Mouse (Mus musculus) lung, postnatal 0 days (tissue): ENCODE results near the gene Xylt2. TPM values are rescaled to one million over a fixed set of nuclear protein-coding genes. Genes with fewer than 3 reads are reported as not detected.

Source experiments
- ATAC-seq: fragments of 200-750 bp; cut with Nextera tagmentation; 2 replicates; pipeline ENCODE4 v1.8.0; 2017; ENCODE audit warnings: moderate library complexity
- DNase-seq: peaks from one replicate; pipeline ENCODE4 v3.0.0-alpha.2; 2016; ENCODE audit warnings: low spot score
- H3K27ac ChIP-seq: fragments of 300-500 bp; sonication (generic); 2 replicates; pipeline ENCODE4 v1.5.1; 2014; ENCODE audit warnings: antibody characterized with exemption, mild to moderate bottlenecking, low read length, mixed read lengths
- H3K27me3 ChIP-seq: fragments of 300-500 bp; sonication (generic); replicated peaks from 2 replicates; pipeline ENCODE4 v1.6.1; 2014; ENCODE audit warnings: low read length, mixed read lengths; ENCODE audit not compliant: insufficient read depth
- H3K36me3 ChIP-seq: fragments of 300-500 bp; sonication (generic); 2 replicates; pipeline ENCODE4 v1.6.1; 2014; ENCODE audit warnings: low read length, mixed read lengths; ENCODE audit not compliant: insufficient read depth
- H3K4me1 ChIP-seq: fragments of 300-500 bp; sonication (generic); 2 replicates; pipeline ENCODE4 v1.6.1; 2014; ENCODE audit warnings: antibody characterized with exemption, low read depth, low read length, mixed read lengths; ENCODE audit not compliant: insufficient read depth
- H3K4me2 ChIP-seq: fragments of 300-500 bp; sonication (generic); replicated peaks from 2 replicates; pipeline ENCODE4 v1.6.1; 2014; ENCODE audit warnings: low read depth, mild to moderate bottlenecking, low read length, moderate library complexity, mixed read lengths
- H3K4me3 ChIP-seq: fragments of 300-500 bp; sonication (generic); 2 replicates; pipeline ENCODE4 v1.5.1; 2014; ENCODE audit warnings: low read depth, low read length
- H3K9ac ChIP-seq: fragments of 300-500 bp; sonication (generic); replicated peaks from 2 replicates; pipeline ENCODE4 v1.6.1; 2014; ENCODE audit warnings: low read depth, mild to moderate bottlenecking
- H3K9me3 ChIP-seq: fragments of 300-500 bp; sonication (generic); 2 replicates; pipeline ENCODE4 v1.6.1; 2016; ENCODE audit warnings: low read length, mixed read lengths
- CTCF ChIP-seq: IDR thresholded peaks from 2 replicates; pipeline ENCODE4 v1.5.1; 2016; ENCODE audit warnings: antibody characterized with exemption, mild to moderate bottlenecking
- EP300 ChIP-seq: IDR thresholded peaks from 2 replicates; pipeline ENCODE4 v1.6.1; 2016; ENCODE audit warnings: antibody characterized with exemption, mild to moderate bottlenecking, control low read depth
- WGBS: fragments of 180-500 bp; shearing (Covaris S2); extraction: QIAGEN DNeasy Blood & Tissue Kit; methylation state at CpG from one replicate; pipeline ENCODE4 v1.1.7; 2014; 5-methylcytosine and 5-hydroxymethylcytosine counted together
- polyA plus RNA-seq: library from polyadenylated mRNA; unstranded; fragments of >200 nt; fragmentation: Nextera tagmentation; extraction: Ambion mirVana; gene quantifications from 2 replicates; pipeline ENCODE4 v1.2.1, GENCODE M21; 2015

Gene Xylt2
- 13.3 and 14.1 TPM in 2 replicates for polyA plus RNA-seq

DNA sequence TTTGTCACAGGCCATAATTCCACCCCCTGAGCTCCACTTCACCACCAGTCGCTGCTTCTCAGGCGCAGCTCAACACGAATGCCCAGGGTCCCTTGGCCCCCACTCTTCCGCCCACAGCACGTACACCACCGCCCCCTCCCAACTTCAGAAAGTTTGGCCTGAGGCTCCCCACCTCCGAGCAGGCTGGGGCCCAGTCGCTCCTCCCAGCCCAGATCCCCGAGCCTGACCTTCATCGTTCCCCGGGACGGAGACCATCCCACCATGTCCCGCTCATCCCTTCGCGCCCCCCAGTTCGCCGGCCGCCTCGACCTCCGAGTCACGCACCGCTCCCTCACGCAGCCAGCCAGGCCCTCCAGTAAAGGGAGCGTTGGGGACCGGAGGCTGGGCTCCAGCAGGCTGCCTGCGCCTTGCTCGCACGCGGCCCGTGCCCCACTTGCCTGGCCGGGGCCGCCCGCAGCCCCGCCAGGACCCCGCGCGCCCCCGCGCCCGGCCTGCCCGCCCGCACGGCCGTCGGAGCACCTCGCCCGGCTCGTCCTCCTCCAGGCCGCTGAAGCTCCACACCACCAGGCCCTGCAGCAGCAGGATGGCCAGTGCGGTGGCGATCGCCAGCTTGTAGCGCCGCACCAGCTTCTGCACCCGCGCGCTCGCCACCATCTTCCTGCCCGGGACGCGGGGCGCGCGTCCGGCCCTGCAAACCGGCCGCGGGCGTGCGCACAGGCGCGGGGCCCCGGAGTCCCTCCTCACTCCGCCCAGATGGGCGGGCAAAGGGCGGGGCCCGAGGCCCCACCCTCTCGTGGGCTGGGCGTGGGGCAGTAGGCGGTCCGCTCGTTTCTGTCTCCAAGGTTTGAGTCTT is at the start of gene Xylt2:
Xylt2 (minus strand) TSS at position 762 of the 853 bp plus-strand sequence.
- Histone ChIP-seq H3K36me3 (no peaks in the 10 kb centered on the region), H3K27ac (peak within 1 kb of the TSS; percentile 26; the same call in 1 of the 2 replicates), H3K27me3 (no peaks in the 10 kb centered on the region), H3K9me3 (no peaks in the 10 kb centered on the region), H3K4me2 (peak within 1 kb of the TSS; percentile 97), H3K4me3 (peak within 1 kb of the TSS; percentile 99), H3K9ac (peak within 1 kb of the TSS; percentile 89), H3K4me1 (peaks cover 7% of the 10 kb centered on the region; the same call in 1 of the 2 replicates)
- peak; percentile 98 for ATAC-seq
- DNase-seq: peak; percentile 91
- TF ChIP-seq EP300: no peak
- 0 out of 2 replicates have a peak, but pooled peaks have one; percentile 3 for TF ChIP-seq CTCF
- WGBS: under 1% methylated on average over 61 of the region's 82 CpGs

DNA sequence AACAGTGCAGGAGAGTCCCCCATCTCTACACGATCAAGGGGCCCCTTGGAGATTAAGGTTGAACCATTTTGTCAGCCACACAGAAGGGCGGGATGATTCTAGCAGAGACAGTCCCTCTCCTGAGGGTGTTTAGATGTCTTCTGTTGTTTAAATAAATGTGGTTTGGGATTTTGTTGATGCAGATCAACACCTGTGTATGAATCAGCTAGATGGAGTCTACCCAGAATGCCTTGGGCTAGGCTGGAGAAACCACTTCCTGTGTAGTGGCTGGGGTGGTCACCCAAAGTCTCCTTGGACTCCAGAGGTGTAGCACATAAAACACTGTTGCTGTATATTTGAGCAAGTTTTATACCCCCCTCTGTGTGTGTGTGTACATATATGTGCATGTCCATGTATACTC is 41.9 kb upstream of the Xylt2 start:
- DNase-seq: no peak
- Histone ChIP-seq H3K9me3 (no peaks in the 10 kb centered on the region), H3K4me1 (no peaks in the 10 kb centered on the region), H3K9ac (no peak overlapping the region), H3K36me3 (no peaks in the 10 kb centered on the region), H3K4me2 (no peak overlapping the region), H3K27ac (no peak overlapping the region), H3K27me3 (no peaks in the 10 kb centered on the region), H3K4me3 (no peak overlapping the region)
- 70% methylated on average over 2 of the region's 2 CpGs for WGBS
- ATAC-seq: no peak
- TF ChIP-seq CTCF (no peak), EP300 (no peak)

DNA sequence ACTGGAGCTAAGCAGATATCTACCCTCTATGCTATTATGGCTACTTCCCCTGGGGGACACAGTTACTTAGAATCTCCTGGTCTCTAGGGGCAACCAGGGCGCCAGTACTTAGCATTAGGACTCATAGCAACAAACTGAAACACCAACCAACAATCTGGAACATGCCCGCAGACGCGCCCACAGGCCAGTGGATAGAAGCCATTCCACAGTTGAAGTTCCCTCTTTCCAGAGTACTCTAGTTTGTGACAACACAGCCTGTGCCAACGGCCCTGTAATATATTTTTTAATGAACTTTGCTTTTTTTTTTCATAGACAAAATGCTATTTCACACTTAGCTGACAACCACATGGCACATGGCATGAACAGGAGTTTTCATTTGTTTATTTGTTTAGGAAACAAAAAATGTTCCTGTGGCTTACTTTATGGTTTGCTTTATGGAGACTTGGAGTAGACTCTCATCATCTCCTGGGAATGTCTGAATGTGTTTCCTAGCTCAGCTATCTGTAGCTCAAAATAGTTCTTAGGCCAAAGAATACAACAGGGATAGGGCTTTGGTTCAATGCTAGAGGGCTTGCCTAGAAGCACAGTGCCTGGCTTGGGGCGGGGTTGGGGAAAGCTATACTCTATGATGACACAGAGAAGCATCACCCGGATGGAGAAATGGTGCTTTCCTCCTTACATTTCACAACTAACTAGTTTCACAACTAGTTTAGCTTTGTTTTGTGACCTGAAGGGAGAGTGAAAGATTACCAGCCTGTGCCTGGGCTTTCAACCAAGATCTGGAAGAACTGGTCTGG is 41.0 kb upstream of the Xylt2 start:
- Histone ChIP-seq H3K27ac (no peak overlapping the region), H3K4me3 (no peak overlapping the region), H3K9me3 (no peaks in the 10 kb centered on the region), H3K4me2 (no peak overlapping the region), H3K9ac (no peak overlapping the region), H3K36me3 (no peaks in the 10 kb centered on the region), H3K4me1 (no peaks in the 10 kb centered on the region), H3K27me3 (no peaks in the 10 kb centered on the region)
- DNase-seq (no peak), ATAC-seq (no peak)
- 76% methylated on average over 7 of the region's 7 CpGs for WGBS
- TF ChIP-seq EP300 (no peak), CTCF (no peak)

DNA sequence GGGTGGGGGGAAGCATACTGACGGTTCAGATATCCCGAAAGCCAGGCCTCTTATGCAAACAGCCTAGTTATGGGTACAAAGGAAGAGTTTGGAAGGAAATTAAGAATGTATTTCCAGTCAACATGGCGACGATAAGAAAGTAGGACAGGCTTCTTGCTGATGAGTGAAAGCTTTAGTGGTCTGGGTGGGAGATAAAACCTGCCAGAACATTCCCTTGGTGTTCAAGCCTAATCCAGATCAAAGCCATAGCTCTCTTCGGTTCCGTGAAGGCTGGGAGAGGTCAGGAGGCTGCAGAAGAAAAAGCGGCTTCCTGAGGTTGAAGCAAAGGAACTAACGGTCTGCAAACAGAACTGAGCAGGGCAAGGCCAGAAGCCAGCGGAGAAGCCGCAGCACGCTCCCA is 39.9 kb upstream of the Xylt2 start:
- no peak overlapping the region for H3K27ac ChIP-seq
- no peak for DNase-seq

DNA sequence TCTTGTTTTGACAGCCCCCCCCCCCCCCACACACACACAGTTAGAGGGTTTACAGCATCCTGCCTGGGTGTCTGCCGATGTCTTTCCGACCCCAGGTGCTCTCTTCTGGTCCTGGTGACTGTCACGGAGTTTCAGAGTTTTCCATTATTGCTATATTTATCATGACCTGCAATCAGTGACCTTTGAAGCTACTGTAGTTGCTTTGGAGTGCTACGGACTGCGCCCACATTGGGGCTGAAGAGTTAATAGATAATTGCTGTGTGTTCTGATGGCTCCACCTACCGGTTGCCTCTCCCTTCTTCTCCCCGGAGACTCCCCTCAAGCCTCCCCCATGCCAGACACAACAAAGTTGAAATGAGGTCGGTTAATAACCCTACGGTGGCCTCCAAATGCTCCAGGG is 39.4 kb upstream of the Xylt2 start:
- ATAC-seq: peak; percentile 74
- H3K4me3 ChIP-seq: no peak overlapping the region
- peak; percentile 69 for TF ChIP-seq CTCF
- TF ChIP-seq EP300: no peak
- no peak overlapping the region for H3K9ac ChIP-seq
- H3K27me3 ChIP-seq: no peaks in the 10 kb centered on the region
- 9% methylated on average over 9 of the region's 9 CpGs for WGBS
- 0 out of 2 replicates have a peak overlapping the region, but pooled peaks have one; percentile 8 for H3K4me2 ChIP-seq
- H3K27ac ChIP-seq: no peak overlapping the region
- H3K4me1 ChIP-seq: no peaks in the 10 kb centered on the region
- no peaks in the 10 kb centered on the region for H3K36me3 ChIP-seq
- no peaks in the 10 kb centered on the region for H3K9me3 ChIP-seq
- peak; percentile 74 for DNase-seq

More for the DNA sequence above, 39.9 kb upstream of the Xylt2 start:
- ATAC-seq: no peak
- no peaks in the 10 kb centered on the region for H3K27me3 ChIP-seq
- no peaks in the 10 kb centered on the region for H3K4me1 ChIP-seq
- H3K9me3 ChIP-seq: no peaks in the 10 kb centered on the region
- no peaks in the 10 kb centered on the region for H3K36me3 ChIP-seq
- H3K4me3 ChIP-seq: no peak overlapping the region
- peak overlapping the region; percentile 8; the same call in 1 of the 2 replicates for H3K4me2 ChIP-seq
- no peak overlapping the region for H3K9ac ChIP-seq
- TF ChIP-seq CTCF (no peak), EP300 (no peak)
- 23% methylated on average over 11 of the region's 11 CpGs for WGBS

DNA sequence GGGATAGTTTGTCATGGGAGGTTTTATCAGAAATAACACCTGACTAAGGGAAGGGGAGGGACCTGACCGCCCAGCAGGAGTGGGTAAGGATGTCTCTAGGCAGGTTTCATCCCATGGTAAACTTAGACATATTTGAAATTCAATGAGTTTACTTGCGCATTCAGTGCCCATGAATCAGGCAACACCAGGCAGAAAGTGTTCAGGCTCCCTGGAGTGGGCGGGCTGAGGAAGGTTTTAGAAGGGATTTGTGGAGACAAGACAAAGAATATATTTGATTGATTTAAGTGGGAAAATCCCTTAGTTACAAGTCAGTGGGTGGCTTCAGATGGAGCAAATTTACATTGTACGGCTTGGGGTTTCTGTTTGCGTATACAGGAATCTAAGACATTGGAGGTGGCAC is 38.3 kb upstream of the Xylt2 start:
- no peak for ATAC-seq
- Histone ChIP-seq H3K27me3 (no peaks in the 10 kb centered on the region), H3K36me3 (no peaks in the 10 kb centered on the region), H3K4me3 (no peak overlapping the region), H3K27ac (no peak overlapping the region), H3K4me1 (no peaks in the 10 kb centered on the region), H3K4me2 (no peak overlapping the region), H3K9me3 (no peaks in the 10 kb centered on the region), H3K9ac (no peak overlapping the region)
- TF ChIP-seq EP300: no peak
- no peak for TF ChIP-seq CTCF
- DNase-seq: no peak
- 82% methylated on average over 5 of the region's 5 CpGs for WGBS
